Mouse (Mus musculus) forebrain, postnatal 0 days (tissue): ENCODE measurements around the gene Znhit3. TPM values are rescaled to one million over a fixed set of nuclear protein-coding genes. Genes with fewer than 3 reads are reported as not detected.
A peak's percentile ranks its signal among the peaks of the same experiment; 100 is the strongest.

Experiments used
- ATAC-seq: fragments of 200-750 bp; cut with Nextera tagmentation; 2 replicates; pipeline ENCODE4 v1.8.0; 2017; ENCODE audit warnings: mild to moderate bottlenecking, moderate library complexity
- DNase-seq: peaks from one replicate; pipeline ENCODE4 v3.0.0-alpha.2; 2015
- H3K27ac ChIP-seq: fragments of 300-500 bp; sonication (generic); 2 replicates; pipeline ENCODE4 v1.5.1; 2014; ENCODE audit warnings: low read depth, mild to moderate bottlenecking, antibody characterized with exemption, low read length, moderate library complexity, mixed read lengths
- H3K27me3 ChIP-seq: fragments of 300-500 bp; sonication (generic); 2 replicates; pipeline ENCODE4 v1.6.1; 2014; ENCODE audit warnings: mild to moderate bottlenecking, low read length, mixed read lengths; ENCODE audit not compliant: insufficient read depth
- H3K36me3 ChIP-seq: fragments of 300-500 bp; sonication (generic); 2 replicates; pipeline ENCODE4 v1.6.1; 2014; ENCODE audit warnings: mild to moderate bottlenecking, moderate library complexity; ENCODE audit not compliant: insufficient read depth
- H3K4me1 ChIP-seq: fragments of 300-500 bp; sonication (generic); 2 replicates; pipeline ENCODE4 v1.6.1; 2014; ENCODE audit warnings: antibody characterized with exemption; ENCODE audit not compliant: insufficient read depth
- H3K4me2 ChIP-seq: fragments of 300-500 bp; sonication (generic); 2 replicates; pipeline ENCODE4 v1.6.1; 2014; ENCODE audit warnings: low read depth, mild to moderate bottlenecking, moderate library complexity
- H3K4me3 ChIP-seq: fragments of 300-500 bp; sonication (generic); 2 replicates; pipeline ENCODE4 v1.5.1; 2014; ENCODE audit warnings: low read depth, low read length, mixed read lengths
- H3K9ac ChIP-seq: fragments of 300-500 bp; sonication (generic); 2 replicates; pipeline ENCODE4 v1.6.1; 2014; ENCODE audit warnings: mild to moderate bottlenecking
- H3K9me3 ChIP-seq: fragments of 300-500 bp; sonication (generic); 2 replicates; pipeline ENCODE4 v1.6.1; 2016; ENCODE audit warnings: low read length
- CTCF ChIP-seq: sonication (generic); IDR thresholded peaks from 2 replicates; pipeline ENCODE4 v1.5.1; 2016; ENCODE audit warnings: antibody characterized with exemption, control low read depth, low read depth
- WGBS: fragments of 180-500 bp; shearing (Covaris S2); extraction: QIAGEN DNeasy Blood & Tissue Kit; methylation state at CpG from one replicate; pipeline ENCODE4 v1.1.7; 2014; 5-methylcytosine and 5-hydroxymethylcytosine counted together
- polyA plus RNA-seq: library from polyadenylated mRNA; unstranded; fragments of >200 nt; fragmentation: Nextera tagmentation; extraction: Ambion mirVana; gene quantifications from 2 replicates; pipeline ENCODE4 v1.2.1, GENCODE M21; 2015
- total RNA-seq: library from RNA; depleted of rRNA; stranded (reverse); fragments of >200 nt; gene quantifications from 2 replicates; pipeline ENCODE4 v1.2.3, GENCODE M21; 2014

Gene Znhit3
- total and polyA plus RNA-seq, 2 experiments from 2014 or later, result 40.0 to 83.9 TPM

GRCm38 (mm10) chr11:84948114-84948513, 31.9 kb upstream of the Znhit3 start:
- Histone ChIP-seq H3K27ac (peak overlapping the region; percentile 45; the same call in 1 of the 2 replicates), H3K4me1 (no peaks in the 10 kb centered on the region), H3K9me3 (no peaks in the 10 kb centered on the region), H3K4me3 (no peak overlapping the region), H3K4me2 (no peak overlapping the region), H3K9ac (no peak overlapping the region), H3K27me3 (no peaks in the 10 kb centered on the region), H3K36me3 (no peaks in the 10 kb centered on the region)
- DNase-seq, result no peak
- peak; percentile 40 for ATAC-seq
- TF ChIP-seq CTCF, result no peak
- 25% methylated on average over 3 of the region's 3 CpGs for WGBS

- peak; percentile 60 for DNase-seq
- 22% methylated on average over 6 of the region's 6 CpGs for WGBS
Measured at GRCm38 (mm10) chr11:84947206-84947605, 31.0 kb upstream of the Znhit3 start.

DNA sequence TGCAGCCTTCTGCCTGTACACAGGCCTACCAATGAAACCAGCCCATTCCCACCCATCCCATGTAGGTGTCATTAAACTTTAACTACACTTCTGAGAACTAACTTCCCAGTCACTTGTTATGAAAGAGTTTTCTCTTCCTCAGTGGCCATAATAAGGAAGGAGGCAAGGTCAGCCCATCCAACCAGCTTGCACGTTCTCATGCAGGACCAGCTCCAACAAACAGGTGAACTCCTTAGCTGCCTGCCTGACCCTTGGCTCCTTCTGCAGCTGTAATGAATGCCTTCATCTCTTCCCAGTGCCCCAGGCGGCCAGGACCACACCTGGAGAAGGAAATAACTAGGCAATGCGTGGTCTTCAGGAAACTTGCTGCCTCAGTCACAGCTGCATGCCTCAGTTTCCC, 29.7 kb upstream of the Znhit3 start:
- H3K27ac ChIP-seq, result no peak overlapping the region
- no peak overlapping the region for H3K4me2 ChIP-seq
- no peak for TF ChIP-seq CTCF
- no peak overlapping the region for H3K9ac ChIP-seq
- DNase-seq, result no peak
- no peak overlapping the region for H3K4me3 ChIP-seq
- no peak for ATAC-seq
- no peaks in the 10 kb centered on the region for H3K4me1 ChIP-seq
- H3K36me3 ChIP-seq, result no peaks in the 10 kb centered on the region
- H3K27me3 ChIP-seq, result no peaks in the 10 kb centered on the region
- no peaks in the 10 kb centered on the region for H3K9me3 ChIP-seq
- WGBS, result 67% methylated on average over 3 of the region's 3 CpGs

More at GRCm38 (mm10) chr11:84947206-84947605, 31.0 kb upstream of the Znhit3 start:
- H3K27me3 ChIP-seq, result no peaks in the 10 kb centered on the region
- no peaks in the 10 kb centered on the region for H3K9me3 ChIP-seq
- no peak overlapping the region for H3K4me3 ChIP-seq
- no peak for TF ChIP-seq CTCF
- H3K36me3 ChIP-seq, result no peaks in the 10 kb centered on the region
- H3K27ac ChIP-seq, result no peak overlapping the region; the same call in none of the 2 replicates
- ATAC-seq, result peak; percentile 72
- H3K9ac ChIP-seq, result no peak overlapping the region
- no peak overlapping the region for H3K4me2 ChIP-seq
- no peaks in the 10 kb centered on the region for H3K4me1 ChIP-seq

DNA sequence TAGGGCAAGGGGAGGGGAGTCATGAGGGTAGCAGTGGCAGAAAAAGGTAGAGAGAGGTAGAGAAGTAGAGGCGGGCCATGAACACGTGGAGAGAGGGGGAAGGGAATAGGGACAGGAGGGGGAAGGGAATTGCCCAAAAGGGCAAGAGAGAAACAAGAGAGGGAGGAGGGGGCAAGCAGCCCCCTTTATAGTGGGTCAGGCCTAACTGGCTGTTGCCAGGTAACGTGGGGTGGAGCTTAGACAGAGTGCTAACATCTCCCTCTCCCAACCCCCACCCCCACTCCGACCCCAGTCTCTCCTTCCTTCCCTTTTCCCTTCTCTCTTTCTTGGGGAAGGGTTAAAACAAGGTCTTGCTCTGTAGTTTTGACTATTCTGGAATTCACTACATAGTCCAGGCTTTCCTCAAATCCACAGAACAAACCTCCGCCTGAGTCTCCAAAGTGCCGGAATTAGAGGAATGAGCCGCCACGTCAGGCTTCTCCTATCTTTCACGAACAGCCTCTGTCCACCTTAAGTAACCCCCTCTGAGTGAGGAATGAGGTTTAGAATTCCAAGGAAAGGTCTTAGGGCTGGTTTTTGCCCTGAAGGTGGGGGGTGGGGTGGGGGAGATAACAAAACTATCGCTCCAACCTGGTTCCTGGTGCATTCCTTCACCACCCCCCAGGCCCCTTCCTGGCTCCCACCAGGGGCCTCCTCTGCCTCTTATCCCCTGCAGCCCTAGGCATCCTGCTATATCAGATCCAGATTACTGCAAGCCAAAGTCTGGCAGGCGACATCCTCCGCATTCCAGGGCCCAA, 28.7 kb upstream of the Znhit3 start:
- no peak overlapping the region for H3K9ac ChIP-seq
- no peak overlapping the region for H3K4me3 ChIP-seq
- ATAC-seq (peak; percentile 47; the same call in 1 of the 2 replicates), DNase-seq (no peak)
- H3K27me3 ChIP-seq, result no peaks in the 10 kb centered on the region
- no peaks in the 10 kb centered on the region for H3K9me3 ChIP-seq
- TF ChIP-seq CTCF, result no peak
- H3K27ac ChIP-seq, result no peak overlapping the region
- no peaks in the 10 kb centered on the region for H3K36me3 ChIP-seq
- no peak overlapping the region for H3K4me2 ChIP-seq
- H3K4me1 ChIP-seq, result peaks cover 3% of the 10 kb centered on the region
- WGBS, result 13% methylated on average over 12 of the region's 12 CpGs

GRCm38 (mm10) chr11:84943948-84944347, 27.8 kb upstream of the Znhit3 start:
- Histone ChIP-seq H3K36me3 (no peaks in the 10 kb centered on the region), H3K4me3 (0 out of 2 replicates have a peak overlapping the region, but pooled peaks have one; percentile 12), H3K9me3 (no peaks in the 10 kb centered on the region), H3K4me2 (peak overlapping the region; percentile 19; the same call in 1 of the 2 replicates), H3K27me3 (no peaks in the 10 kb centered on the region), H3K4me1 (peaks cover 9% of the 10 kb centered on the region), H3K27ac (no peak overlapping the region), H3K9ac (0 out of 2 replicates have a peak overlapping the region, but pooled peaks have one; percentile 2)
- DNase-seq, result peak; percentile 19
- ATAC-seq, result no peak
- whole genome bisulfite sequencing, result 2% methylated on average over 15 of the region's 15 CpGs
- TF ChIP-seq CTCF, result no peak

- H3K9me3 ChIP-seq, result no peaks in the 10 kb centered on the region
- no peak overlapping the region for H3K9ac ChIP-seq
- no peak overlapping the region for H3K4me2 ChIP-seq
- no peak for TF ChIP-seq CTCF
- no peaks in the 10 kb centered on the region for H3K36me3 ChIP-seq
- peak; percentile 45 for DNase-seq
- peak overlapping the region; percentile 88 for H3K27ac ChIP-seq
- H3K4me1 ChIP-seq, result peaks cover 9% of the 10 kb centered on the region
- WGBS, result 50% methylated on average over 10 of the region's 10 CpGs
- no peaks in the 10 kb centered on the region for H3K27me3 ChIP-seq
- no peak overlapping the region for H3K4me3 ChIP-seq
- peak; percentile 19; the same call in 1 of the 2 replicates for ATAC-seq
Measured at GRCm38 (mm10) chr11:84940140-84940539, 24.0 kb upstream of the Znhit3 start.

- no peak for TF ChIP-seq CTCF
- 37% methylated on average over 8 of the region's 8 CpGs for WGBS
- ATAC-seq, result peak; percentile 91
- Histone ChIP-seq H3K4me2 (no peak overlapping the region), H3K36me3 (no peaks in the 10 kb centered on the region), H3K4me3 (no peak overlapping the region), H3K4me1 (peaks cover 9% of the 10 kb centered on the region), H3K27me3 (no peaks in the 10 kb centered on the region), H3K27ac (peak overlapping the region; percentile 88), H3K9ac (0 out of 2 replicates have a peak overlapping the region, but pooled peaks have one; percentile 22), H3K9me3 (no peaks in the 10 kb centered on the region)
- peak; percentile 88 for DNase-seq
Measured at GRCm38 (mm10) chr11:84939508-84940053, 23.4 kb upstream of the Znhit3 start.
